ENCODE assay signal across 13 mouse cellular contexts in the genomic region with DNA sequence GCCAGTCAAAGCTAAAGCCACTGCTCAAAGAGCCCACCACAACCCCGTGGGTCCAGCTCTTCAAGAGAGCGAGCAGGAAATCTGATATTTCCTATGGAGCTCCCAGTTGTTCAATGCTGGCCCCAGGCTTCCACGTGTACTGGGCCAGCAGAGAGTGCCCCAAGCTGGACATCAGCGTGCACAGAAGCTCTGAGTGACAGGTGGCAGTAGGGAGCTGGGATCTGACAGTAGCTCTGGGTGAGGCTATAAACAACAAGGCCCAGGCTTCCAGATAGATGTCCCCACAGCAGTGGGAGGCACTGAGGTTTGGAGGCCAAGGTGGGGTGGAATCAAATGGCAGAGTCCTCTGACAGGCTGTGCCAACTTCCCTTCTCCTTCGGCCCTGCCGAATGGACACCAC.
DNase-seq lines count a peak whose midpoint lies in the region; ATAC-seq and TF ChIP-seq lines count a peak whose summit lies in the region.
"Had no signal": no experiment of that assay in that cellular context is flagged by ENCODE, and none has a peak within 500 bp of the region (broad histone marks: within the 10 kb centered on the region; RNA-seq: fewer than 3 reads in every experiment).

No protein-coding gene starts in this region.

- no peaks in the 10 kb centered on the region for H3K9me3 ChIP-seq in heart, postnatal 0 days (replicated peaks; ENCODE audit: control insufficient read depth, low read length)
- H3K9me3 ChIP-seq in lung, embryonic 14.5 days (ENCODE audit: low read depth, low read length): no peaks in the 10 kb centered on the region
- H3K9me3 ChIP-seq in limb, embryonic 12.5 days: no peaks in the 10 kb centered on the region
- H3K9me3 ChIP-seq: megakaryocyte, embryonic 14.5 days; neural tube, embryonic 13.5 days had no signal

- peaks cover 7% of the 10 kb centered on the region; the same call in 1 of the 2 replicates for H3K36me3 ChIP-seq in heart, postnatal 0 days (replicated peaks; ENCODE audit: control insufficient read depth, insufficient read depth, low read length)
- H3K36me3 ChIP-seq in lung, embryonic 14.5 days (ENCODE audit: insufficient read depth): no peaks in the 10 kb centered on the region
- H3K36me3 ChIP-seq in limb, embryonic 12.5 days: peaks cover 24% of the 10 kb centered on the region

- peak; percentile 35 for TF ChIP-seq CTCF in heart, postnatal 0 days (IDR thresholded peaks at IDR 0.05; ENCODE audit: low read depth)
- 0 out of 2 replicates have a peak, but pooled peaks have one; percentile 20 for TF ChIP-seq CTCF in lung, embryonic 14.5 days (IDR thresholded peaks at IDR 0.05; ENCODE audit: low read depth)

- no peak overlapping the region for H3K4me3 ChIP-seq in heart, postnatal 0 days (ENCODE audit: low read depth, low read length)
- no peak overlapping the region for H3K4me3 ChIP-seq in lung, embryonic 14.5 days (ENCODE audit: low read depth, low read length)
- H3K4me3 ChIP-seq in limb, embryonic 12.5 days (replicated peaks): no peak overlapping the region
- H3K4me3 ChIP-seq: megakaryocyte, embryonic 14.5 days; neural tube, embryonic 13.5 days had no signal

- no peak overlapping the region for H3K9ac ChIP-seq in heart, postnatal 0 days (replicated peaks; ENCODE audit: low read depth, low read length)
- no peak overlapping the region for H3K9ac ChIP-seq in lung, embryonic 14.5 days
- no peak overlapping the region for H3K9ac ChIP-seq in limb, embryonic 12.5 days (replicated peaks)
- H3K9ac ChIP-seq: neural tube, embryonic 13.5 days had no signal

- ATAC-seq in heart, postnatal 0 days (ENCODE audit: insufficient read depth, low read depth): 0 out of 2 replicates have a peak, but pooled peaks have one; percentile 17
- no peak for ATAC-seq in lung, embryonic 14.5 days (ENCODE audit: insufficient read depth)
- no peak for ATAC-seq in limb, embryonic 12.5 days (ENCODE audit: insufficient number of reproducible peaks, insufficient read depth, low FRiP score, low TSS enrichment, low read depth)
- ATAC-seq: CD4-positive, CD25-positive, alpha-beta regulatory T cell, adult 4 months had no signal

- WGBS in heart, postnatal 0 days: 56% methylated on average over 6 of the region's 6 CpGs
- 59% methylated on average over 6 of the region's 6 CpGs for WGBS in lung, embryonic 14.5 days
- 48% methylated on average over 6 of the region's 6 CpGs for WGBS in limb, embryonic 12.5 days

- no peak for DNase-seq in heart, postnatal 0 days (ENCODE audit: low spot score)
- no peak for DNase-seq in heart, postnatal 4 days
- no peak for DNase-seq in lung, embryonic 14.5 days
- no peak for DNase-seq in lung, postnatal 4 days
- DNase-seq in embryo, embryonic 10.5 days (ENCODE audit: low spot score): peak; percentile 29
- DNase-seq in thymus, postnatal 25 days: no peak
- no peak for DNase-seq in frontal cortex, postnatal 25 days (ENCODE audit: low spot score in 2 of 2)
- DNase-seq: cerebellum, adult 9-11 months; right cerebral cortex, postnatal 14 days had no signal

- no peak overlapping the region for H3K27ac ChIP-seq in heart, postnatal 0 days (ENCODE audit: low read depth)
- H3K27ac ChIP-seq in lung, embryonic 14.5 days (ENCODE audit: low read depth): no peak overlapping the region
- peak overlapping the region; percentile 41; the same call in 1 of the 2 replicates for H3K27ac ChIP-seq in limb, embryonic 12.5 days
- H3K27ac ChIP-seq: neural tube, embryonic 13.5 days had no signal

- no peaks in the 10 kb centered on the region for H3K27me3 ChIP-seq in heart, postnatal 0 days (ENCODE audit: control insufficient read depth, insufficient read depth, low read length)
- no peaks in the 10 kb centered on the region for H3K27me3 ChIP-seq in lung, embryonic 14.5 days (ENCODE audit: insufficient read depth, low read length)
- H3K27me3 ChIP-seq in limb, embryonic 12.5 days: peaks cover 2% of the 10 kb centered on the region; the same call in 1 of the 2 replicates
- H3K27me3 ChIP-seq: neural tube, embryonic 13.5 days had no signal

- TF ChIP-seq EP300 in heart, postnatal 0 days (IDR thresholded peaks at IDR 0.05; ENCODE audit: low read depth): no peak

- peaks cover 35% of the 10 kb centered on the region for H3K4me1 ChIP-seq in heart, postnatal 0 days (ENCODE audit: control insufficient read depth, insufficient read depth)
- no peaks in the 10 kb centered on the region for H3K4me1 ChIP-seq in lung, embryonic 14.5 days (ENCODE audit: insufficient read depth)
- peaks cover 40% of the 10 kb centered on the region for H3K4me1 ChIP-seq in limb, embryonic 12.5 days (replicated peaks)
- H3K4me1 ChIP-seq: neural tube, embryonic 13.5 days had no signal

- no peak overlapping the region for H3K4me2 ChIP-seq in heart, postnatal 0 days (ENCODE audit: low read depth, low read length)
- H3K4me2 ChIP-seq in lung, embryonic 14.5 days: no peak overlapping the region
- H3K4me2 ChIP-seq in limb, embryonic 12.5 days: no peak overlapping the region
- H3K4me2 ChIP-seq: neural tube, embryonic 13.5 days had no signal
